Mouse (Mus musculus) embryonic facial prominence, embryonic 14.5 days (tissue): ENCODE results near the gene S100a3. TPM values are rescaled to one million over a fixed set of nuclear protein-coding genes. Genes with fewer than 3 reads are reported as not detected.

Source experiments
- ATAC-seq: fragments of 200-750 bp; cut with Nextera tagmentation; 2 replicates; pipeline ENCODE4 v1.8.0; 2017; ENCODE audit warnings: low read depth, moderate number of reproducible peaks, moderate TSS enrichment
- DNase-seq: peaks from one replicate; pipeline ENCODE4 v3.0.0-alpha.2; 2015; ENCODE audit warnings: low spot score
- H3K27ac ChIP-seq: fragments of 300-500 bp; sonication (generic); replicated peaks from 2 replicates; pipeline ENCODE4 v1.5.1; 2014; ENCODE audit warnings: low read depth, mild to moderate bottlenecking, low read length, moderate library complexity
- H3K27me3 ChIP-seq: fragments of 300-500 bp; sonication (generic); replicated peaks from 2 replicates; pipeline ENCODE4 v1.6.1; 2014; ENCODE audit warnings: low read length; ENCODE audit not compliant: control insufficient read depth, insufficient read depth
- H3K36me3 ChIP-seq: fragments of 300-500 bp; sonication (generic); 2 replicates; pipeline ENCODE4 v1.6.1; 2014; ENCODE audit warnings: low read length, mixed read lengths; ENCODE audit not compliant: control insufficient read depth, insufficient read depth
- H3K4me1 ChIP-seq: fragments of 300-500 bp; sonication (generic); 2 replicates; pipeline ENCODE4 v1.6.1; 2014; ENCODE audit warnings: antibody characterized with exemption, low read length; ENCODE audit not compliant: control insufficient read depth, insufficient read depth
- H3K4me2 ChIP-seq: fragments of 300-500 bp; sonication (generic); 2 replicates; pipeline ENCODE4 v1.6.1; 2014; ENCODE audit warnings: low read depth, mild to moderate bottlenecking, low read length, moderate library complexity, mixed read lengths
- H3K4me3 ChIP-seq: fragments of 300-500 bp; sonication (generic); 2 replicates; pipeline ENCODE4 v1.5.1; 2014; ENCODE audit warnings: low read depth, mild to moderate bottlenecking, low read length
- H3K9ac ChIP-seq: fragments of 300-500 bp; sonication (generic); 2 replicates; pipeline ENCODE4 v1.6.1; 2014; ENCODE audit warnings: low read depth, mild to moderate bottlenecking, low read length, moderate library complexity, mixed read lengths
- H3K9me3 ChIP-seq: fragments of 300-500 bp; sonication (generic); 2 replicates; pipeline ENCODE4 v1.6.1; 2016; ENCODE audit warnings: low read length; ENCODE audit not compliant: control insufficient read depth
- WGBS: fragments of 180-500 bp; shearing (Covaris S2); extraction: QIAGEN DNeasy Blood & Tissue Kit; methylation state at CpG from one replicate; pipeline ENCODE4 v1.1.7; 2014; 5-methylcytosine and 5-hydroxymethylcytosine counted together
- polyA plus RNA-seq: library from polyadenylated mRNA; unstranded; fragments of >200 nt; fragmentation: Nextera tagmentation; extraction: Ambion mirVana; gene quantifications from 2 replicates; pipeline ENCODE4 v1.2.1, GENCODE M21; 2014

Gene S100a3
- polyA plus RNA-seq, 1 experiment from 2014 or later = 7.9 TPM

DNA sequence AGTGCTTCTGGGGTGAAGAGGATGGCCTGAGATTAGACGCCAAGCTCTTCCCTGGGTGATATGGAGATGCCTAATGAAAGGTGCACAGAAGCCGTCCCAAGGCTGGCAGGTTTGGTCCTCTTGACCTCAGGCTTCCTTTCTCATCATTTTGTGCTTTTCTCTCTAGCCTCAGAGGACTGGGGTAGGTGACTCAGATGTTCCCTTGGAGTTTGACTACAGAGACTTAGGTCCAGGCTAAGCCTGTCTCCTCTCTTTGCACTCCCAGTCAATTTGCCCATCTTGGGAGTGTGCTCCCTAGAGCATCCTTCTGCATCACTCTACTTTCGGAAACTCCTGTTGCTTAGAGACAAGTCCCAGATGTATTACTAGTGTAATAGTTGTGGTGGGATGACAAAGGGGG is 47.0 kb downstream of the S100a3 start:
- Histone ChIP-seq H3K27ac (no peak overlapping the region), H3K9ac (no peak overlapping the region), H3K36me3 (no peaks in the 10 kb centered on the region), H3K4me1 (peaks cover 37% of the 10 kb centered on the region), H3K9me3 (no peaks in the 10 kb centered on the region), H3K4me3 (no peak overlapping the region), H3K4me2 (no peak overlapping the region), H3K27me3 (no peaks in the 10 kb centered on the region)
- DNase-seq = no peak
- ATAC-seq = no peak
- WGBS = 80% methylated on average over 3 of the region's 3 CpGs

DNA sequence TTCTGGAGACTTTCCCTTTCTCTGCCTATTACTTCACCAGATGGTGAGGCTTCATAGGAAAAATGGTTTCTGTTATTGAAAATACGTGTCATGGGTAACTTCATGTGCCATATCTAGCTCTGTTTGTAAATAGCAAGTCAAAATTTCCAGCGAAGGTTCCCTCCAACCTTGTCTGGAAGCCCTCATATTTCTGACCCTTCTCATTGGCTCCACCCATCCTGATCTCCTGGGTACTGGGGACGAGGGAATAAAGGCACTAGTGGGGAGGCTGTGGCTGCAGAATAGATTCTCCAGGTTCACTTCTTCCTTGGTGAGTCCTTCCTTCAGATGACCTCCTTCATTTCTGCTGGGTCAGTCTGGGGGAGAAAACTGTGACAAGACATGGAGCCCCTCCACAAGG is 47.8 kb downstream of the S100a3 start, which contains the start of gene S100a5:
Gene S100a5 (plus strand): TSS at position 301 of the 400 bp plus-strand sequence.
- DNase-seq (no peak), ATAC-seq (no peak)
- no peaks in the 10 kb centered on the region for H3K36me3 ChIP-seq
- no peak within 1 kb of the TSS for H3K27ac ChIP-seq
- no peak within 1 kb of the TSS for H3K4me2 ChIP-seq
- no peak within 1 kb of the TSS for H3K9ac ChIP-seq
- 67% methylated on average over 3 of the region's 3 CpGs for WGBS
- no peaks in the 10 kb centered on the region for H3K27me3 ChIP-seq
- peaks cover 39% of the 10 kb centered on the region for H3K4me1 ChIP-seq
- no peaks in the 10 kb centered on the region for H3K9me3 ChIP-seq
- no peak within 1 kb of the TSS for H3K4me3 ChIP-seq

DNA sequence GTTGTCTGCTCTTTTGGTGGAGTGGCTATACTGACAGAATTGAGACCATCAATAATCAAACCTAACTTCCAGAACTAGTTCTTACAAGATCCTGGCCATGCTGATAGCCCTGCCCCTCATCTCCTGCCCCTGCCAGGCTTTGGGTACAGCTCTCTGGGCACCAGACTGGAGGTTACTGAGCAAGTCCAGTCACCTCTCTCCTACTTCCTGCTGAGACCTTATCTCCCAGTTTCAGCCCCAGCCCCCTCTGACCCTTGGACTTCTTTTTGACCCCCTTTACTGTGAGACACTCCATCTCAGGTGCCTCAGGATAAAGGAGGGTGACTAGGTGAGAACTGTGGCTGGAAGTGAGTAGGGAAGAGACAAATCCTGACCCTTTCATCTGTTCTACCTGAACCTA is 48.7 kb downstream of the S100a3 start:
- Histone ChIP-seq H3K9me3 (no peaks in the 10 kb centered on the region), H3K4me1 (peaks cover 38% of the 10 kb centered on the region), H3K36me3 (no peaks in the 10 kb centered on the region), H3K27ac (no peak overlapping the region), H3K4me2 (no peak overlapping the region), H3K27me3 (no peaks in the 10 kb centered on the region), H3K4me3 (no peak overlapping the region), H3K9ac (no peak overlapping the region)
- ATAC-seq = no peak
- no peak for DNase-seq

DNA sequence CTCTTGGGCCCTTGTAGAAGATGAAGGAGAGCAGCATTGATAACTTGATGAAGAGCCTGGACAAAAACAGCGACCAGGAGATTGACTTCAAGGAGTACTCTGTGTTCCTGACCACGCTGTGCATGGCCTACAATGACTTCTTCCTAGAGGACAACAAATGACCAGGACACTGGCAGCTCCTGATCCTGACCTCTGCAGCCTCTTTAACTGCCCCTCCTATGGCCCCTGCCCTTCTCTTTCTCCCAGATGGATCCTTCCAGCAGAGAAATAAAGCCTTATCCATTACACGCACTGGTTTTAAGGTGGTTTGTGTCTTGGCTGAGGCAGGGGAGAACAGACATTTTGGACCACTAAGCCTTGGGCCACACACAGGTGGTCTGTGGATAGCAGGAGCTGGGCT is 51.1 kb downstream of the S100a3 start:
- no peak overlapping the region for H3K9ac ChIP-seq
- WGBS = 91% methylated on average over 3 of the region's 3 CpGs
- no peak for DNase-seq

DNA sequence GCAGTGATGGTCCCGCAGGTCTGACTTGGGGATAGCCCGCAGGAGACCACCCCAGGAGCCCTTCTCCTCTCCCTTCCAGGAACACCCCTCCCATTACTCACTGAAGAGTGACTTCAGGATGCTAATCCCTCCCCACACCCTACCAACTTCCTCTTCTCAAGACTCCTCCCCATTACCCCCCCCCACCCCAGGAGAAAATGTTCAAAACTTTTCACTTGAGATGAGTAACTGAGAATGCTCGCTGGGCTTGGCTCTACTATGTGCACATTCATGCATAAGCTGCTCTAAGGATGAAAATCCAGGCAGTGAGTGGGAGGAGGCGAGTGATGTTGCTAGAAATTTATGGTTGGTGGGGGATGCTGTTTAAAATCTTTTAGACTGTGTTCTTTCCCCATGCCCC is 51.7 kb downstream of the S100a3 start:
- Histone ChIP-seq H3K9me3 (no peaks in the 10 kb centered on the region), H3K4me2 (no peak overlapping the region), H3K4me1 (peaks cover 20% of the 10 kb centered on the region), H3K9ac (no peak overlapping the region), H3K27ac (no peak overlapping the region), H3K27me3 (no peaks in the 10 kb centered on the region), H3K36me3 (no peaks in the 10 kb centered on the region), H3K4me3 (no peak overlapping the region)
- DNase-seq (no peak), ATAC-seq (no peak)
- WGBS = 59% methylated on average over 4 of the region's 4 CpGs

More for the DNA sequence above, 51.1 kb downstream of the S100a3 start:
- H3K27ac ChIP-seq = no peak overlapping the region
- peaks cover 21% of the 10 kb centered on the region for H3K4me1 ChIP-seq
- no peak overlapping the region for H3K4me3 ChIP-seq
- no peaks in the 10 kb centered on the region for H3K36me3 ChIP-seq
- ATAC-seq = no peak
- no peaks in the 10 kb centered on the region for H3K9me3 ChIP-seq
- H3K27me3 ChIP-seq = no peaks in the 10 kb centered on the region
- no peak overlapping the region for H3K4me2 ChIP-seq

DNA sequence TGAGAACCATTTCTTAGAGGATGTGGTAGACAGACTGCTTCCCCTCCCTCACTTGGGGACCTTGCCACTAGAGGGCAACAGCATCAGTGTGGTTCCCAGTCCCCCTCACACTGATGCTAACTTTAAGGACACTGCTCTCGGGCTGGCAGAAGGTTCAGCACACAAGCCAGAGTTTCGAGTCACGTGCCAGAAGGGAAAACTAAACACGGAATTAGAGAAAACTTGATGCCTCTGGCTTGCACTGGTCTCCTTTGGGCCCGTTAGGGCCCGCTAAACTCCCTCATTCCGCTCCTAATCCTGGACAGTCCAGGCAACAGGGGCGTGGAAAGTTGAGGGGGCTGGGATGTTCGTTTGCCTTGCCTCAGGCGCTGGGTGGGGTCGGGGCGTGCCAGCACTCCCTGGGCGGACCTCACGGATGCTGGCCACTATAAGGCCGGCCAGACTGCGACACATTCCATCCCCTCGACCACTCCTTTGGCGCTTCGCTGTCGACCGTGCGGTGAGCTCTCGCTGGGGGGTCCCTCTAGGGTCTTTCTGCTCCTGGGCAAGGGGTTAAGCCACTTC is 52.4 kb downstream of the S100a3 start, which contains the start of gene S100a6:
Gene S100a6 (plus strand): TSS at position 155 of the 564 bp plus-strand sequence.
- H3K27ac ChIP-seq = no peak within 1 kb of the TSS
- peaks cover 20% of the 10 kb centered on the region for H3K4me1 ChIP-seq
- 1% methylated on average over 23 of the region's 23 CpGs for WGBS
- peak within 1 kb of the TSS; percentile 75 for H3K4me2 ChIP-seq
- no peaks in the 10 kb centered on the region for H3K27me3 ChIP-seq
- peak; percentile 84 for DNase-seq
- H3K36me3 ChIP-seq = no peaks in the 10 kb centered on the region
- ATAC-seq = peak; percentile 81
- peak within 1 kb of the TSS; percentile 43 for H3K4me3 ChIP-seq
- peak within 1 kb of the TSS; percentile 57 for H3K9ac ChIP-seq
- H3K9me3 ChIP-seq = 0 out of 2 replicates have a peak, but pooled peaks cover 3% of the 10 kb centered on the region

DNA sequence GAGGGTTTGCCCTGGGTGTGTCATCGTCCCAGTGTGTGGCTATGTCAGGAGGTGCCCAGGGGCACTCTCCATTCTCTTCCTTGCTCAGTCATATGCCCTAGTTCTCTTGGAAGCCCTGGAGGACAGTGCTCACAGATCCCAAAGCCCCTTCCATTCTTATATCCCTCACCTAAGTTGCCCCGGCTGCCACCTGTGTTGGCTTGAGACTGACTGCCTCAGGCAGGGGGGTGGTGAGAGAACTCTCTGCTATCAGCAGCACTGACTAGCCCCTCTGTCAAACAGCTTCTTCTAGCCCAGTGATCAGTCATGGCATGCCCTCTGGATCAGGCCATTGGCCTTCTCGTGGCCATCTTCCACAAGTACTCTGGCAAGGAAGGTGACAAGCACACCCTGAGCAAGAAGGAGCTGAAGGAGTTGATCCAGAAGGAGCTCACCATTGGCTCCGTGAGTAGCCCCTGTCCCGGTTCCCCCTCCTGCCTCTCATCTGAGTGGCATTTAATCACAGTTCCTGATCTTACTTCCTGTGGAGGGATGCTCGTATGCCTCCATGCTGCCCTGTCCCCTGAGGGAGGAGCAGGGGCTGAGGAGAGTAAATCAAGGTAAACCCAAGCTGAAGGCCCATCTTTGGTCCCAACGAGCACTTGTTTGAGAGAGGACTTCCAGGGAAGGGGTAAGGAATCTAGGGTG is 53.2 kb downstream of the S100a3 start:
- H3K27ac ChIP-seq = no peak overlapping the region
- H3K27me3 ChIP-seq = no peaks in the 10 kb centered on the region
- peaks cover 20% of the 10 kb centered on the region for H3K4me1 ChIP-seq
- no peaks in the 10 kb centered on the region for H3K36me3 ChIP-seq
- peak overlapping the region; percentile 57 for H3K9ac ChIP-seq
- 47% methylated on average over 7 of the region's 7 CpGs for WGBS
- H3K4me2 ChIP-seq = peak overlapping the region; percentile 75
- DNase-seq (no peak), ATAC-seq (no peak)
- 0 out of 2 replicates have a peak, but pooled peaks cover 3% of the 10 kb centered on the region for H3K9me3 ChIP-seq
- H3K4me3 ChIP-seq = peak overlapping the region; percentile 43

DNA sequence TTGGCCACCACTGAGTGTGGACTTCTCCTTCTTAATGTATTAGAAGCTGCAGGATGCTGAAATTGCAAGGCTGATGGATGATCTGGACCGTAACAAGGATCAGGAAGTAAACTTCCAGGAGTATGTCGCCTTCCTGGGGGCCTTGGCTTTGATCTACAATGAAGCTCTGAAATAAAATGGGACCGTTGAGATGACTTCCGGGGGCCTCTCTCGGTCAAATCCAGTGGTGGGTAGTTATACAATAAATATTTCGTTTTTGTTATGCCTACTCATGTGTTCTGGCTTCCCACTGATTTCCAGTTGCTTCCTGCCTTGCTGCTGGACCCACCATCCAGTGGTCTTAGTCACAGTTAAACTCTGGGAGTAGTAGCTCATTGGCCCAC is 53.8 kb downstream of the S100a3 start:
- 0 out of 2 replicates have a peak, but pooled peaks cover 3% of the 10 kb centered on the region for H3K9me3 ChIP-seq
- DNase-seq (no peak), ATAC-seq (no peak)
- no peak overlapping the region for H3K27ac ChIP-seq
- peaks cover 20% of the 10 kb centered on the region for H3K4me1 ChIP-seq
- WGBS = 85% methylated on average over 6 of the region's 6 CpGs
- no peak overlapping the region for H3K4me3 ChIP-seq
- no peak overlapping the region for H3K9ac ChIP-seq
- H3K27me3 ChIP-seq = no peaks in the 10 kb centered on the region
- no peaks in the 10 kb centered on the region for H3K36me3 ChIP-seq
- H3K4me2 ChIP-seq = peak overlapping the region; percentile 75
